Mouse (Mus musculus) MEL (cell line): ENCODE data around the gene H2-Q4. TPM values are rescaled to one million over a fixed set of nuclear protein-coding genes. Genes with fewer than 3 reads are reported as not detected.
"Not testable (repeated sequence)": the region's sequence is repeated elsewhere in the genome, so short reads cannot be mapped to it uniquely, and the experiment has no call there.

Experiments
- DNase-seq: peaks from one replicate; pipeline ENCODE4 v3.0.0; 2011; ENCODE audit warnings: low read depth, low spot score
- H3K27ac ChIP-seq: 2 replicates; pipeline ENCODE4 v1.5.1; 2012; ENCODE audit warnings: low read depth, mild to moderate bottlenecking, control low read depth, low read length, moderate library complexity; ENCODE audit not compliant: control insufficient read depth
- H3K27me3 ChIP-seq, 2 experiments: fragments of 150-350 bp in 1 of 2; sonication (generic) in 1 of 2; 2 replicates each; pipeline ENCODE4 v1.6.1; 2012; ENCODE audit warnings: low read length in 2 of 2, mild to moderate bottlenecking in 2 of 2, improper control_type of control experiment in 1 of 2, moderate library complexity in 1 of 2; ENCODE audit not compliant: insufficient read depth in 2 of 2, control insufficient read depth in 1 of 2
- H3K36me3 ChIP-seq, 2 experiments: 2 replicates each; pipeline ENCODE4 v1.6.1; 2012 to 2014; ENCODE audit warnings: low read length in 2 of 2, improper control_type of control experiment in 1 of 2, inconsistent platforms in 1 of 2, mild to moderate bottlenecking in 1 of 2; ENCODE audit not compliant: insufficient read depth in 2 of 2, control insufficient read depth in 1 of 2
- H3K4me1 ChIP-seq, 2 experiments: fragments of 150-350 bp in 1 of 2; sonication (generic) in 1 of 2; 2 replicates each; pipeline ENCODE4 v1.6.1; 2012; ENCODE audit warnings: low read length in 2 of 2, improper control_type of control experiment in 1 of 2, mild to moderate bottlenecking in 1 of 2; ENCODE audit not compliant: insufficient read depth in 2 of 2, control insufficient read depth in 1 of 2
- H3K4me3 ChIP-seq, 2 experiments: fragments of 150-350 bp in 1 of 2; sonication (generic) in 1 of 2; 2 replicates each; pipeline ENCODE4 v1.5.1; 2012; ENCODE audit warnings: low read depth in 2 of 2, low read length in 2 of 2, mild to moderate bottlenecking in 2 of 2, moderate library complexity in 2 of 2, control low read depth in 1 of 2, improper control_type of control experiment in 1 of 2; ENCODE audit not compliant: control insufficient read depth in 1 of 2, insufficient read depth in 1 of 2
- H3K79me2 ChIP-seq: 2 replicates; pipeline ENCODE4 v1.6.1; 2012; ENCODE audit warnings: mild to moderate bottlenecking, low read length, moderate library complexity; ENCODE audit not compliant: control insufficient read depth, poor library complexity, insufficient read depth
- H3K9ac ChIP-seq: 2 replicates; pipeline ENCODE4 v1.6.1; 2012; ENCODE audit warnings: low read depth, mild to moderate bottlenecking, control low read depth, low read length, moderate library complexity; ENCODE audit not compliant: control insufficient read depth, poor library complexity, severe bottlenecking
- H3K9me3 ChIP-seq: fragments of 150-350 bp; sonication (generic); replicated peaks from 2 replicates; pipeline ENCODE4 v1.6.1; 2012; ENCODE audit warnings: mild to moderate bottlenecking, low read length, improper control_type of control experiment, moderate library complexity; ENCODE audit not compliant: insufficient read depth
- BHLHE40 ChIP-seq: IDR thresholded peaks from 2 replicates; pipeline ENCODE4 v1.6.1; 2012; ENCODE audit warnings: low read depth, mild to moderate bottlenecking, inconsistent platforms, low read length, improper control_type of control experiment, borderline replicate concordance
- CHD1 ChIP-seq: IDR thresholded peaks from 2 replicates; pipeline ENCODE4 v1.6.1; 2012; ENCODE audit warnings: low read depth, mild to moderate bottlenecking, inconsistent platforms, low read length, improper control_type of control experiment
- CTCF ChIP-seq, 3 experiments: IDR thresholded peaks in 2 of 3; conservative IDR thresholded peaks in 1 of 3; 2 replicates each; pipeline ENCODE4 v1.5.1; 2011 to 2012; ENCODE audit warnings: low read length in 3 of 3, low read depth in 2 of 3, mild to moderate bottlenecking in 2 of 3, improper control_type of control experiment in 1 of 3, inconsistent platforms in 1 of 3, mixed read lengths in 1 of 3, moderate library complexity in 1 of 3; ENCODE audit not compliant: control insufficient read depth in 1 of 3, insufficient read depth in 1 of 3, poor library complexity in 1 of 3, severe bottlenecking in 1 of 3
- HCFC1 ChIP-seq: IDR thresholded peaks from 2 replicates; pipeline ENCODE4 v1.6.1; 2012; ENCODE audit warnings: low read depth, mild to moderate bottlenecking, inconsistent platforms, low read length, improper control_type of control experiment, moderate library complexity
- KAT2A ChIP-seq: conservative IDR thresholded peaks from 2 replicates; pipeline ENCODE4 v1.6.1; 2012; ENCODE audit warnings: low read depth, low read length, improper control_type of control experiment, inconsistent platforms
- MEF2A ChIP-seq: IDR thresholded peaks from 2 replicates; pipeline ENCODE4 v1.6.1; 2014; ENCODE audit warnings: low read depth, mild to moderate bottlenecking, inconsistent platforms, low read length, improper control_type of control experiment; ENCODE audit not compliant: poor library complexity, insufficient replicate concordance, severe bottlenecking; ENCODE audit errors: extremely low read depth
- MYB ChIP-seq: IDR thresholded peaks from 2 replicates; pipeline ENCODE4 v1.6.1; 2011; ENCODE audit warnings: mild to moderate bottlenecking, low read depth, low read length, improper control_type of control experiment
- NELFE ChIP-seq: IDR thresholded peaks from 2 replicates; pipeline ENCODE4 v1.6.1; 2011; ENCODE audit warnings: low read depth, low read length, improper control_type of control experiment
- RAD21 ChIP-seq: IDR thresholded peaks from 2 replicates; pipeline ENCODE4 v1.6.1; 2011; ENCODE audit warnings: mild to moderate bottlenecking, low read depth, low read length, improper control_type of control experiment
- SMC3 ChIP-seq: IDR thresholded peaks from 2 replicates; pipeline ENCODE4 v1.6.1; 2011; ENCODE audit warnings: low read depth, low read length, improper control_type of control experiment
- TBP ChIP-seq: IDR thresholded peaks from 2 replicates; pipeline ENCODE4 v1.8.0; 2011; ENCODE audit warnings: low read depth, low read length, improper control_type of control experiment
- TCF12 ChIP-seq: IDR thresholded peaks from 2 replicates; pipeline ENCODE4 v1.6.1; 2014; ENCODE audit warnings: low read depth, mild to moderate bottlenecking, inconsistent platforms, low read length, improper control_type of control experiment, moderate library complexity
- UBTF ChIP-seq: IDR thresholded peaks from 2 replicates; pipeline ENCODE4 v1.6.1; 2012; ENCODE audit warnings: low read depth, mild to moderate bottlenecking, inconsistent platforms, low read length, improper control_type of control experiment, moderate library complexity, borderline replicate concordance; ENCODE audit not compliant: insufficient read depth
- USF1 ChIP-seq: IDR thresholded peaks from 2 replicates; pipeline ENCODE4 v1.6.1; 2014; ENCODE audit warnings: low read depth, mild to moderate bottlenecking, inconsistent platforms, low read length, improper control_type of control experiment, moderate library complexity
- ZC3H11A ChIP-seq: IDR thresholded peaks from 2 replicates; pipeline ENCODE4 v1.6.1; 2012; ENCODE audit warnings: low read depth, mild to moderate bottlenecking, inconsistent platforms, low read length, improper control_type of control experiment
- ZKSCAN1 ChIP-seq: IDR thresholded peaks from 2 replicates; pipeline ENCODE4 v1.6.1; 2012; ENCODE audit warnings: low read depth, mild to moderate bottlenecking, inconsistent platforms, low read length, improper control_type of control experiment, moderate library complexity
- polyA plus RNA-seq, 2 experiments: library from polyadenylated mRNA; stranded (reverse) in 1 of 2; unstranded in 1 of 2; fragments of >175 nt in 1 of 2; fragments of >200 nt in 1 of 2; gene quantifications; 2 replicates each; pipeline versions ENCODE4 v1.2.1 to v1.2.4; 2012; ENCODE audit warnings: low replicate concordance in 2 of 2, low read depth in 1 of 2; ENCODE audit not compliant: insufficient read length in 2 of 2, insufficient read depth in 1 of 2, missing spikeins in 1 of 2
- total RNA-seq: library from RNA; depleted of rRNA; stranded (reverse); fragments of 300-350 nt; gene quantifications from 2 replicates; pipeline ENCODE4 v1.2.3, GENCODE M21; 2012

The H2-Q4 gene
- total and polyA plus RNA-seq, 3 experiments: 9.1 to 25.5 TPM; not detected in 1

DNA sequence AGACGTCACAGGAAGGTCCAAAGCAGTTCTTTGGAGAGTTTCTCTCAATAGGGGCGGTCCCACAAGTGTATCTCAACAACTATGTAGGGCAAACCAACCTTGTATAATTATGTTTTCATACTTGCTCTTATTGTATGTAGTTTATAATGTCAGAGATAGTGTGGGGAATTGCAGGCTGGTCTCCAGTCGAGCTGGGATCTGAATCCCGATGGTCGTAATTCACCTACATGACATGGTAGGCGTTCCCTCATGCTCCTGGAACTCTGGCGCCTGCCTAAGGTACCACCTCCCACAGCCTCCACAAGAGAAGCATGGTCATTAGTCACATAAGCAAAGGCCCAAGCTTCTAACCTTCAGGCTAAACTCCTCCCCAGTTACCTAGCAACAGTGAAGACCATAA lies 39.4 kb downstream of the H2-Q4 start:
- TF ChIP-seq UBTF (no peak), CHD1 (no peak), BHLHE40 (no peak), USF1 (no peak), TBP (no peak), KAT2A (no peak), TCF12 (no peak), ZC3H11A (no peak), HCFC1 (no peak), ZKSCAN1 (no peak), MYB (no peak), NELFE (no peak), CTCF (IDR thresholded peaks at IDR 0.05 in 2 of 3, conservative IDR thresholded peaks at IDR 0.05 in 1 of 3; ENCODE audit: control insufficient read depth in 1 of 3, insufficient read depth in 1 of 3, low read depth in 2 of 3, low read length in 3 of 3, poor library complexity in 1 of 3, severe bottlenecking in 1 of 3) (no peak), MEF2A (no peak)

GRCm38 (mm10) chr17:35419564-35419963 lies 40.1 kb downstream of the H2-Q4 start:
- H3K4me1 ChIP-seq, H3K36me3 ChIP-seq, H3K79me2 ChIP-seq, DNase-seq, H3K4me3 ChIP-seq, H3K9ac ChIP-seq, H3K9me3 ChIP-seq, H3K27ac ChIP-seq, H3K27me3 ChIP-seq: not testable (repeated sequence)

More for the DNA sequence above, 39.4 kb downstream of the H2-Q4 start:
- H3K79me2 ChIP-seq: no peaks in the 10 kb centered on the region
- peaks cover 3% of the 10 kb centered on the region in 2 experiments; a peak in 3 of 4 replicates for H3K27me3 ChIP-seq
- no peak overlapping the region for H3K4me3 ChIP-seq
- no peaks in the 10 kb centered on the region for H3K9me3 ChIP-seq
- no peaks in the 10 kb centered on the region for H3K36me3 ChIP-seq
- no peak for DNase-seq
- no peak overlapping the region for H3K9ac ChIP-seq
- no peak overlapping the region for H3K27ac ChIP-seq
- H3K4me1 ChIP-seq: no peaks in the 10 kb centered on the region; a peak in 1 of 4 replicates

GRCm38 (mm10) chr17:35420206-35420810 lies 40.9 kb downstream of the H2-Q4 start:
- H3K79me2 ChIP-seq, H3K9ac ChIP-seq, H3K9me3 ChIP-seq, H3K27me3 ChIP-seq, H3K27ac ChIP-seq, H3K4me1 ChIP-seq, H3K4me3 ChIP-seq, H3K36me3 ChIP-seq: not testable (repeated sequence)
- TF ChIP-seq SMC3 (peak; percentile 46), CTCF (IDR thresholded peaks at IDR 0.05 in 2 of 3, conservative IDR thresholded peaks at IDR 0.05 in 1 of 3; ENCODE audit: control insufficient read depth in 1 of 3, insufficient read depth in 1 of 3, low read depth in 2 of 3, low read length in 3 of 3, poor library complexity in 1 of 3, severe bottlenecking in 1 of 3) (peak; percentile 62 to 87 (median 64)), RAD21 (peak; percentile 42)
- peak; percentile 62 for DNase-seq

- H3K4me1 ChIP-seq, H3K79me2 ChIP-seq, H3K27ac ChIP-seq, H3K9me3 ChIP-seq, H3K4me3 ChIP-seq, H3K9ac ChIP-seq, H3K36me3 ChIP-seq, DNase-seq, H3K27me3 ChIP-seq: not testable (repeated sequence)
These were observed 41.9 kb downstream of the H2-Q4 start for GRCm38 (mm10) chr17:35421331-35421730.
